Mouse (Mus musculus): Measurements from ENCODE around the gene Gpr107. TPM values are rescaled to one million over a fixed set of nuclear protein-coding genes. Genes with fewer than 3 reads are reported as not detected.

Gene Gpr107
- polyA plus RNA-seq, 1 experiment from 2014 or later: 34.9 TPM

GRCm38 (mm10) chr2:31141867-31142454, 10.2 kb upstream of the Gpr107 start, which contains the start of gene Fnbp1:
Gene Fnbp1 (minus strand): TSS chr2:31142008.
- peak within 1 kb of the TSS; percentile 87 for H3K4me2 ChIP-seq (ENCODE audit: low read length)
- ATAC-seq: peak; percentile 94
- under 1% methylated on average over 38 of the region's 59 CpGs for WGBS

GRCm38 (mm10) chr2:31142505-31142904, 9.6 kb upstream of the Gpr107 start:
- Histone ChIP-seq H3K9me3 (replicated peaks; ENCODE audit: control insufficient read depth, low read length, poor library complexity, severe bottlenecking) (no peaks in the 10 kb centered on the region), H3K9ac (ENCODE audit: low read depth, low read length) (0 out of 2 replicates have a peak overlapping the region, but pooled peaks have one; percentile 96), H3K27me3 (ENCODE audit: control insufficient read depth, insufficient read depth, low read depth, low read length) (no peaks in the 10 kb centered on the region), H3K4me2 (ENCODE audit: low read length) (peak overlapping the region; percentile 87), H3K4me3 (ENCODE audit: low read depth, low read length) (peak overlapping the region; percentile 75), H3K36me3 (ENCODE audit: control insufficient read depth, insufficient read depth, low read length) (peaks cover 6% of the 10 kb centered on the region; the same call in 1 of the 2 replicates), H3K27ac (ENCODE audit: low read length) (peak overlapping the region; percentile 84), H3K4me1 (ENCODE audit: control insufficient read depth, insufficient read depth, low read length) (peaks cover 10% of the 10 kb centered on the region)
- ATAC-seq: peak; percentile 46; the same call in 1 of the 2 replicates
- 29% methylated on average over 3 of the region's 3 CpGs for WGBS

More at GRCm38 (mm10) chr2:31141867-31142454, 10.2 kb upstream of the Gpr107 start, which contains the start of gene Fnbp1:
- H3K4me3 ChIP-seq (ENCODE audit: low read depth, low read length): peak within 1 kb of the TSS; percentile 75
- peaks cover 10% of the 10 kb centered on the region for H3K4me1 ChIP-seq (ENCODE audit: control insufficient read depth, insufficient read depth, low read length)
- peak within 1 kb of the TSS; percentile 84 for H3K27ac ChIP-seq (ENCODE audit: low read length)
- peak within 1 kb of the TSS; percentile 96 for H3K9ac ChIP-seq (ENCODE audit: low read depth, low read length)
- H3K27me3 ChIP-seq (ENCODE audit: control insufficient read depth, insufficient read depth, low read depth, low read length): no peaks in the 10 kb centered on the region
- H3K9me3 ChIP-seq (replicated peaks; ENCODE audit: control insufficient read depth, low read length, poor library complexity, severe bottlenecking): no peaks in the 10 kb centered on the region
- H3K36me3 ChIP-seq (ENCODE audit: control insufficient read depth, insufficient read depth, low read length): peaks cover 6% of the 10 kb centered on the region; the same call in 1 of the 2 replicates

- H3K4me3 ChIP-seq (ENCODE audit: low read depth, low read length): no peak overlapping the region
- no peak overlapping the region for H3K27ac ChIP-seq (ENCODE audit: low read length)
- H3K27me3 ChIP-seq (ENCODE audit: control insufficient read depth, insufficient read depth, low read depth, low read length): no peaks in the 10 kb centered on the region
- H3K9me3 ChIP-seq (replicated peaks; ENCODE audit: control insufficient read depth, low read length, poor library complexity, severe bottlenecking): no peaks in the 10 kb centered on the region
- ATAC-seq: no peak
- H3K4me2 ChIP-seq (ENCODE audit: low read length): no peak overlapping the region
- peaks cover 10% of the 10 kb centered on the region for H3K4me1 ChIP-seq (ENCODE audit: control insufficient read depth, insufficient read depth, low read length)
- H3K9ac ChIP-seq (ENCODE audit: low read depth, low read length): no peak overlapping the region
- whole genome bisulfite sequencing: 87% methylated on average over 6 of the region's 6 CpGs
- peaks cover 9% of the 10 kb centered on the region; the same call in 1 of the 2 replicates for H3K36me3 ChIP-seq (ENCODE audit: control insufficient read depth, insufficient read depth, low read length)
Measured at GRCm38 (mm10) chr2:31143326-31143725, 8.8 kb upstream of the Gpr107 start.

GRCm38 (mm10) chr2:31143768-31144695, 8.1 kb upstream of the Gpr107 start:
- Histone ChIP-seq H3K27ac (ENCODE audit: low read length) (no peak overlapping the region), H3K4me3 (ENCODE audit: low read depth, low read length) (no peak overlapping the region), H3K36me3 (ENCODE audit: control insufficient read depth, insufficient read depth, low read length) (peaks cover 9% of the 10 kb centered on the region; the same call in 1 of the 2 replicates), H3K9me3 (replicated peaks; ENCODE audit: control insufficient read depth, low read length, poor library complexity, severe bottlenecking) (no peaks in the 10 kb centered on the region), H3K4me2 (ENCODE audit: low read length) (no peak overlapping the region), H3K9ac (ENCODE audit: low read depth, low read length) (no peak overlapping the region), H3K27me3 (ENCODE audit: control insufficient read depth, insufficient read depth, low read depth, low read length) (no peaks in the 10 kb centered on the region), H3K4me1 (ENCODE audit: control insufficient read depth, insufficient read depth, low read length) (peaks cover 10% of the 10 kb centered on the region)
- WGBS: 85% methylated on average over 16 of the region's 16 CpGs
- no peak for ATAC-seq

- Histone ChIP-seq H3K9ac (ENCODE audit: low read depth, low read length) (no peak overlapping the region), H3K4me3 (ENCODE audit: low read depth, low read length) (no peak overlapping the region), H3K4me1 (ENCODE audit: control insufficient read depth, insufficient read depth, low read length) (peaks cover 9% of the 10 kb centered on the region), H3K9me3 (replicated peaks; ENCODE audit: control insufficient read depth, low read length, poor library complexity, severe bottlenecking) (no peaks in the 10 kb centered on the region), H3K4me2 (ENCODE audit: low read length) (no peak overlapping the region), H3K36me3 (ENCODE audit: control insufficient read depth, insufficient read depth, low read length) (peaks cover 11% of the 10 kb centered on the region; the same call in 1 of the 2 replicates), H3K27me3 (ENCODE audit: control insufficient read depth, insufficient read depth, low read depth, low read length) (no peaks in the 10 kb centered on the region), H3K27ac (ENCODE audit: low read length) (no peak overlapping the region)
- no peak for ATAC-seq
- 86% methylated on average over 1 of the region's 1 CpGs for WGBS
Measured at GRCm38 (mm10) chr2:31144901-31145300, 7.2 kb upstream of the Gpr107 start.

- no peaks in the 10 kb centered on the region for H3K9me3 ChIP-seq (replicated peaks; ENCODE audit: control insufficient read depth, low read length, poor library complexity, severe bottlenecking)
- WGBS: 90% methylated on average over 7 of the region's 7 CpGs
- no peak overlapping the region for H3K4me3 ChIP-seq (ENCODE audit: low read depth, low read length)
Measured at GRCm38 (mm10) chr2:31147054-31147453, 5.1 kb upstream of the Gpr107 start.

GRCm38 (mm10) chr2:31150762-31151161, 1.4 kb upstream of the Gpr107 start:
- no peaks in the 10 kb centered on the region for H3K27me3 ChIP-seq (ENCODE audit: control insufficient read depth, insufficient read depth, low read depth, low read length)

More at GRCm38 (mm10) chr2:31147054-31147453, 5.1 kb upstream of the Gpr107 start:
- H3K4me2 ChIP-seq (ENCODE audit: low read length): no peak overlapping the region
- H3K9ac ChIP-seq (ENCODE audit: low read depth, low read length): no peak overlapping the region
- peaks cover 14% of the 10 kb centered on the region; the same call in 1 of the 2 replicates for H3K36me3 ChIP-seq (ENCODE audit: control insufficient read depth, insufficient read depth, low read length)
- H3K27me3 ChIP-seq (ENCODE audit: control insufficient read depth, insufficient read depth, low read depth, low read length): no peaks in the 10 kb centered on the region
- peaks cover 7% of the 10 kb centered on the region for H3K4me1 ChIP-seq (ENCODE audit: control insufficient read depth, insufficient read depth, low read length)
- no peak for ATAC-seq
- no peak overlapping the region for H3K27ac ChIP-seq (ENCODE audit: low read length)

GRCm38 (mm10) chr2:31156846-31157245, 4.7 kb downstream of the Gpr107 start:
- no peak for ATAC-seq
- 92% methylated on average over 3 of the region's 3 CpGs for WGBS
- Histone ChIP-seq H3K27ac (ENCODE audit: low read length) (no peak overlapping the region), H3K4me2 (ENCODE audit: low read length) (no peak overlapping the region), H3K27me3 (ENCODE audit: control insufficient read depth, insufficient read depth, low read depth, low read length) (no peaks in the 10 kb centered on the region), H3K4me1 (ENCODE audit: control insufficient read depth, insufficient read depth, low read length) (peaks cover 17% of the 10 kb centered on the region), H3K4me3 (ENCODE audit: low read depth, low read length) (no peak overlapping the region), H3K36me3 (ENCODE audit: control insufficient read depth, insufficient read depth, low read length) (no peaks in the 10 kb centered on the region), H3K9me3 (replicated peaks; ENCODE audit: control insufficient read depth, low read length, poor library complexity, severe bottlenecking) (no peaks in the 10 kb centered on the region), H3K9ac (ENCODE audit: low read depth, low read length) (no peak overlapping the region)

More at GRCm38 (mm10) chr2:31150762-31151161, 1.4 kb upstream of the Gpr107 start:
- H3K9me3 ChIP-seq (replicated peaks; ENCODE audit: control insufficient read depth, low read length, poor library complexity, severe bottlenecking): no peaks in the 10 kb centered on the region
- H3K4me3 ChIP-seq (ENCODE audit: low read depth, low read length): no peak overlapping the region
- no peak overlapping the region for H3K9ac ChIP-seq (ENCODE audit: low read depth, low read length)
- H3K36me3 ChIP-seq (ENCODE audit: control insufficient read depth, insufficient read depth, low read length): peaks cover 11% of the 10 kb centered on the region; the same call in 1 of the 2 replicates
- H3K4me1 ChIP-seq (ENCODE audit: control insufficient read depth, insufficient read depth, low read length): peaks cover 21% of the 10 kb centered on the region
- H3K4me2 ChIP-seq (ENCODE audit: low read length): no peak overlapping the region
- no peak overlapping the region for H3K27ac ChIP-seq (ENCODE audit: low read length)
- no peak for ATAC-seq

All from midbrain, embryonic 16.5 days (tissue).